Mouse (Mus musculus) liver, postnatal 0 days (tissue): Measurements from ENCODE around the gene Pcdh7.

Source experiments
- CTCF ChIP-seq: sonication (generic); IDR thresholded peaks from 2 replicates; pipeline ENCODE4 v1.5.1; 2016; ENCODE audit warnings: antibody characterized with exemption, low read depth
- EP300 ChIP-seq: IDR thresholded peaks from 2 replicates; pipeline ENCODE4 v1.6.1; 2016; ENCODE audit warnings: antibody characterized with exemption, low read depth, mild to moderate bottlenecking

GRCm38 (mm10) chr5:57866097-57866496, 148.3 kb downstream of the Pcdh7 start:
- TF ChIP-seq EP300 (no peak), CTCF (no peak)
